Mouse (Mus musculus): ENCODE results near the gene Ifi214.
"Not testable (repeated sequence)": the region's sequence is repeated elsewhere in the genome, so short reads cannot be mapped to it uniquely, and the experiment has no call there.

Gene Ifi214

DNA sequence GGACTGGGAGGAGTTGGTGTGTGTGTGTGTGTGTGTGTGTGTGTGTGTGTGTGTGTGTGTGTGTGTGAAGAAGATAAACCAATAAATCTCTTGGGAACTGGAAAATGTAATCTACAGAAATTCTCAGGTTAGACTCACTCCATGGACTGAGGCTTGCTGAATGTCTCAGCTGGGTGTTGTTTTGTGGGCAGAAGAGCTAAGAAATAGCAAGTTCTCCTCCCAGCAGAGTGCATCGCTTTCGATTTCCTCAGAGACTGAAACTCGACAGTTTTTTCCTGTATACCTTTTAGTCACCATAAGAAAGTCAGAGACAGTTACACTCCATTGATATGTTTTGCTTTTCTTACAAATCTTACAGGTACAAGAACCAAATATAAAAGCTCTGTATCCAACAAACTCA, at the start of gene Ifi214:
TSS of gene Ifi214 (minus strand) at position 167 of the 400 bp plus-strand sequence.
- peak; percentile 71 for DNase-seq (ENCODE audit: low read depth)

DNA sequence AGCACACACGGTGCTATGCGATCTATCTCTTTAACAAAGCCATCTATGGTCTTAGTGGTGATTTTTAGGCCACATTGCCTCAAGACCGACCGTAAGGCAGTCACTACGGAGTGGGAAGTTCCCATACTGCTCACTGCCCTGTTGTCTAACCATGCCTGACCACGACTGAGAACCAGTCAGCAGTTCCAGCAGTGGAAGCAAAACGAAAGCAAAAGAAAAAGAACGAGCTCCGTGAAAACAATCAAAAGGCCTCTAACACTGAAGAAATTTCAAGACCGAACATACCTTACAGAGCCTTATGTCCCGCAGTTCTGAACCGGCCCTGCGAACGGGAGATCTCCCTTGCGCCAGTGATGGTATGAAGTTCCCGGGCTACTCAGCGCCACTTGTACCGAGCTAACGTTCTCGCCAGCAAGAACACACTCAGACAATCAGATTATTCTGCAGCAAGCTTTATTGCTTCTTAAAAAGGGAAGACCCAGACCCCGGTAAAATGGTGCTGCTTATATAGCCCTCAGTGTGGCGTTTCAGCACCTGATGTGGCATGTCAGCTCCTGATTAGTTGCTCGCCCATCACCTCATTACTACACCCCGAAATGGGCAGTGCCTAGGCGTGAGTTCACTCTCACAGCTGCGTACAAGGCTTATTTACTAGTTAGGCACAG, 44.3 kb upstream of the Ifi214 start:
- DNase-seq (ENCODE audit: low read depth): no peak

DNA sequence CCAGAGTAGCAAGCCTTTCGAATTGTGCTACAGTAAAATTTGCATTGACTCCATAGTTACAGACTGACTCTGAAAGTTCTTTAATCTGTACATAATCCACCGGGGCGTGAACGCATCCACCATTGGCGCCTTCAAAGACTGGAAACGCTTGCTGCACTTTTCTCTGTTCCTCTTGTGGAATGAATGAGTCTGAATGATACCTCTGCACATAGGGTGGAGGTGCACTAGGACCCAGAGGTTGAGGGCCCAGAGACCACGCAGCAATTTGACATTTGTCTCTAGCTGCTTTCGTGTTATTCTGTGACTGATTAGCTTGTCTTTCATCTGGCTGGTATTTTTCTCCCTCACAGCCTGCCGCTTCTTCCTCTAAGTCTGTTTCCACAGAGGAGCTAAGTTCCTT, 43.3 kb upstream of the Ifi214 start:
- no peak for DNase-seq (ENCODE audit: low read depth)

DNA sequence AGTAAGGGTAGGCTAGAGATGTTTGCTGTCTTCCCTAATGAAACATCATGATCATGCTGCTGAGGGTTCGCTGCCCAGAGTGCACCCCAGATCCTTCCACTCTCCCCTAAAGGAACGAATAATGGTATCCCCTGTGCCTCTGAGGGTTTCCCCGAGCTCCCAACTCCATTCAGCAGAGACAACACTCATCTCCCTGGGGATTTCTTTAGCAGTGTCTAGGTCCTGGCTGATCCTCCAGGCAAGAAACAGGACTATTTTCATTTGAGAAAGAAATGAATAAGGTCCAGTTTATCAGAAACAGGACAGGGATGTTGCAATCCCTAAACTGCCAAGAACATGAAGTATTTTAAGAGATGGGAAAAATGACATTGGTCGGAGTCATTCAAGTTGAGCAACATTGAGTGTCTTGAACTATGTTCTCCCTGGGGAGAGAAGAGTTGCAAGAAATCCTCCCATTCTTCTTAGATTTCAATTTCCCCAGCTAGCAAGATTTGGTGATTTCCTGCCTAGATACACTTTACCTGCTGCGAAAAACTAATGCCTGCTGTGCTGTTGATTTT, 14.8 kb upstream of the Ifi214 start:
- DNase-seq (ENCODE audit: low read depth): not testable (repeated sequence)

DNA sequence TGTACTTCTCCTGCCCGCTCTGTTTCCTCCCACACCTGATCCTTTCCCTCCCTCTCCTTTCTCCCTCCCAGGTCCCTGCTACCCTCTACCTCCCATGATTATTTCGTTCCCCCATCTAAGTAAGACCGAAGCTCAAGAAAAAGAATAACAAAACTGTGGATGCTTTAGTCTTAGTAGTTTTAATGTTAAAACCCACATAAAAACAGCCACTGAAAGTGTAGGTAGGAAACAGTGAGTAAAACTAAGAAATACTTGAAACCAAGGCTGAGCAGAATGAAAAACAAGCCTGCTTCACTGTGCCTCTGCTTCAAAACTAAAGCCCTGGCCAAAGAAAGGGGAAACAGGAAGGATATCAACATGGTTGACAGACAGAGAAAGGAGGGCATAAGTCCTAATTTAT, 13.0 kb upstream of the Ifi214 start:
- peak; percentile 51 for DNase-seq (ENCODE audit: low read depth)

DNA sequence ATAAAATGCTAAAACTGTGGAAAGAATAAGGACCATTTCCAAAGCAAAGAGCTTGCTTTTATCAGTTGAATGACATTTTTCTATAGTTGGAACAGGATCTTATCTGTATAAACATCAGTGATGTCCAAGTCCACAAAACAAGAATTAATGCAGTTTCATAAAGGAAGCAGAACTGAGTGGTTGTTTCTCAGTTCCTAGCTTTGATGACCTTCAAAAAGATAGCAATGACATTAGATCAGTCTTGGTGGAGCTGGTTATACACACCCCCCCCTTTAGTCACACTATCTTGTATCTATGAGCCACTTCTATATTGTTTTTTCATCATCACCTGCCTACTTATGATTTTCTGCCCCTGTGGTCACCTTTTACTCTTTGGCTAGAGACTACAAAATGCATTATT, 14.3 kb downstream of the Ifi214 start:
- no peak for DNase-seq (ENCODE audit: low read depth)

DNA sequence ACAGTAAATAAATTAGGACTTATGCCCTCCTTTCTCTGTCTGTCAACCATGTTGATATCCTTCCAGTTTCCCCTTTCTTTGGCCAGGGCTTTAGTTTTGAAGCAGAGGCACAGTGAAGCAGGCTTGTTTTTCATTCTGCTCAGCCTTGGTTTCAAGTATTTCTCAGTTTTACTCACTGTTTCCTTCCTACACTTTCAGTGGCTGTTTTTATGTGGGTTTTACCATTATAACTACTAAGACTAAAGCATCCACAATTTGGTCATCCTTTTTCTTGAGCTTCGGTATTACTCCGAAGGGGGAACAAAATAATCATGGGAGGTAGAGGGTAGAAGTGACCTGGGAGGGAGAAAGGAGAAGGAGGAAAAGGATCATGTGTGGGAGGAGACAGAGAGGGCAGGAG, 25.2 kb downstream of the Ifi214 start:
- peak; percentile 49 for DNase-seq (ENCODE audit: low read depth)

DNA sequence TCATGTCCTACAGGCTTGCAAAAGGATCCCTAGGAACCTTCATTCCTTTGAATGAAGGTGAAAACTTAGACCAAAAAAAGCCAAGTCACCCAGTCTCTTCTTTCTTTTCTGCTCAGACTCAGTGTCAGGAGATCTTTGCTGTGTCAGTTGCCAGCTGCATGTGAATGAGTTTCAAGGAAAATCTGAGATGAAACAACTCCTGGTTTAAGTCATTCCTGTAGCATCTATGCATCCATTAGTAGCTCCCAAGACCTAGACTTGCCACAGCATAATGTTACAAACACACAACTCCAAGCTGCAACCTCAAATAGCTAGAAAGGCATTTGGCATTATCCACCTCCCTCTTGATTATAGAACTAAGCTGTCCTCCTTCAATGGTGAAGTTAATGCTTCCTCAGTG, 44.3 kb downstream of the Ifi214 start:
- DNase-seq (ENCODE audit: low read depth): peak; percentile 50

DNA sequence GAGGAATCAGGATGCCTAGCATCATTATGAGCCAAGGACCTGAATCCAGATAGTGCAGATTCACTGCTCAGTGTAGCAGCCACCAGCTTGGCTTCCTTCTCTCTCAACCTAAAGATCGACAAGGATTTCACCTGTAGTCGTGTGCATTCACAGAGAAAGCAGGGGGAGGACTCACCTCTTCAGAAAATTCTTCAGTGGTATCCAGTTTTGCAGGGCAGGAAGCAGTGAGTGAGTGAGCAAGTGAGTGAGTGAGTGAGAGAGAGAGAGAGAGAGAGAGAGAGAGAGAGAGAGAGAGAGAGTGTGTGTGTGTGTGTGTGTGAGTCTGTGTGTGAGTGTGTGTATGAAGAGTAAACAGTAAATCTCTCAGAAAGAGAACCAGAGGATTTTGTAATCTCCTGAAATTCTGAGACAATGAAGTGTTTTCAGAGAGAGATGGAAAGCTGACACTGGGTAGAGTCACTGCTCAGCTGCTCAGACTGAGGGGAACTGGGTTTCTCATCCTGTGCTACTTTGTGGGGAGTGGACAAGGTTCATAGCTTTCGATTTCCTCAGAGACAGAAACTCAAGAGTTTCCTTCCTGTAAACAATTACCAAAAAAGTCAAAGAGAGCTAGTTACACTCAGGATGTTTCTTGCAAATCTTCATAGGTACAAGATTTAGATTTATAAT, 44.8 kb downstream of the Ifi214 start, which contains the start of gene Ifi206:
TSS of gene Ifi206 (minus strand) at position 230 of the 669 bp plus-strand sequence.
- DNase-seq (ENCODE audit: low read depth): peak; percentile 69

DNA sequence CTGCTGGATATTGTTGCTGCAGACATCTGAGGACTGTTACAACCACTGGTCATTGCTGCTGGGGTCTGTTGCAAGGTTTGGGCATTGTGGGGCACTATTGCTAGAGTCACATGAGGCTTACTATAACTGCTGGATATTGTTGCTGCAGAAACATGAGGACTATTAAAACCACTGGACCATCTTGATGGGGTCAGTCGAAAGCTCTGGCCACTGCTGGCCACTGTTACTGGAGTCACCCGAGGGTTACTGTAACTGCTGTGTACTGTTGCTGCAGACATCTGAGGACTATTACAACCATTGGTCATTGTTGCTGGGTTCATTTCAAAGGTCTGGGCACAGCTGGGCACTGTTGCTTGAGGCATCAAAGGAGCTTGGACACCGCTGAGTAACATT, 54.6 kb downstream of the Ifi214 start:
- DNase-seq (ENCODE audit: low read depth): not testable (repeated sequence)

DNA sequence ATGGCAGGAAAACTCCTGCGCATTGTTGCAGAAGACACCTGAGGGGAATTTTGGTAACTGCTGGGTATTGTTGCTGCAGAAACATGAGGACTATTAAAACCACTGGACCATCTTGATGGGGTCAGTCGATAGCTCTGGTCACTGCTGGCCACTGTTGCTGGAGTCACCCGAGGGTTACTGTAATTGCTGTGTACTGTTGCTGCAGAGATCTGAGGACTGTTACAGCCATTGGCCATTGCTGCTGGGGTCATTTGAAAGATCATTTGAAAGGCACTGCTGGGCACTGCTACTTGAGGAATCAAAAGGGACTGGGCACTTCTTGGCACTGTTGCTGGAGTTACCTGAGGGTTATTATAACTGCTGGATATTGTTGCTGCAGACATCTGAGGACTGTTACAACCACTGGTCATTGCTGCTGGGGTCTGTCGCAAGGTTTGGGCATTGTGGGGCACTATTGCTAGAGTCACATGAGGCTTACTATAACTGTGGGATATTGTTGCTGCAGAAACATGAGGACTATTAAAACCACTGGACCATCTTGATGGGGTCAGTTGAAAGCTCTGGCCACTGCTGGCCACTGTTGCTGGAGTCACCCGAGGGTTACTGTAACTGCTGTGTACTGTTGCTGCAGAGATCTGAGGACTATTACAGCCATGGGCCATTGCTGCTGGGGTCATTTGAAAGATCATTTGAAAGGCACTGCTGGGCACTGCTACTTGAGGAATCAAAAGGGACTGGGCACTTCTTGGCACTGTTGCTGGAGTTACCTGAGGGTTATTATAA, 55.2 kb downstream of the Ifi214 start:
- not testable (repeated sequence) for DNase-seq (ENCODE audit: low read depth)
